Mouse (Mus musculus) embryonic fibroblast, embryonic 13.5 days (primary cell): ENCODE measurements around the gene Lrp8.

ENCODE experiments used
- CTCF ChIP-seq: IDR thresholded peaks from 2 replicates; pipeline ENCODE4 v1.5.1; 2011; ENCODE audit warnings: mild to moderate bottlenecking, control low read depth, low read length, moderate library complexity, borderline replicate concordance; ENCODE audit not compliant: insufficient read depth
- POLR2A ChIP-seq: IDR thresholded peaks from 2 replicates; pipeline ENCODE4 v1.6.1; 2011; ENCODE audit warnings: low read depth, mild to moderate bottlenecking, control low read depth, low read length, moderate library complexity

DNA sequence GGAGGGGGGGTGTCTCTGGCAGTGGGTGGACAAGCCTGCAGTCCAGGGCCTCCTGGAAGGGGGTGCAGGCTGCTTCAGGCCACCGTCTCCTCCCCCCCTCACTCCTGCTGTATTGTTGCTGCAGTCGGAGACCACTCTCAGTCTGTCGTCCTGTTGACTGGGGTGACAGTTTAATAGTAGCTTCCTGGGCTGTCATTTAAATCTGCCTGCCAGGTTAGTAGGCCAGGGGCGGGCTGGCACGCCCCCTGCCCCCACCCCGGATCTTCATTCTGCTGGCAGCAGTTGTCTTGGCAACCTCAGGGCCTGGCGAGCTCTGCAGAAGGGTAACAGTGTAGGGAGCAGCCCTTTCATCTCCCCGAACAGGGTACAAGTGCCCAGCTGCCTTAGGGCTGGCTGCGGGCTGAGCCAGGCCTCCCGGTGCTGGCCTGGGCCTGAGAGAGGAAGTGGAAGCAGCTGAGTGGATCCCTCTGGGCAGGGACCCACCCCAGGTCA lies 26.7 kb downstream of the Lrp8 start:
- no peak for TF ChIP-seq CTCF
- no peak for TF ChIP-seq POLR2A
